Mouse (Mus musculus) spleen, postnatal 14 days (tissue): ENCODE results near the gene Smim13.
A peak's percentile ranks its signal among the peaks of the same experiment; 100 is the strongest.
"Not testable (repeated sequence)": the region's sequence is repeated elsewhere in the genome, so short reads cannot be mapped to it uniquely, and the experiment has no call there.

Experiments
- DNase-seq, 2 experiments: peaks; one replicate each; pipeline ENCODE4 v3.0.0; 2021 to 2022; ENCODE audit warnings: low spot score in 2 of 2

The Smim13 gene

DNA sequence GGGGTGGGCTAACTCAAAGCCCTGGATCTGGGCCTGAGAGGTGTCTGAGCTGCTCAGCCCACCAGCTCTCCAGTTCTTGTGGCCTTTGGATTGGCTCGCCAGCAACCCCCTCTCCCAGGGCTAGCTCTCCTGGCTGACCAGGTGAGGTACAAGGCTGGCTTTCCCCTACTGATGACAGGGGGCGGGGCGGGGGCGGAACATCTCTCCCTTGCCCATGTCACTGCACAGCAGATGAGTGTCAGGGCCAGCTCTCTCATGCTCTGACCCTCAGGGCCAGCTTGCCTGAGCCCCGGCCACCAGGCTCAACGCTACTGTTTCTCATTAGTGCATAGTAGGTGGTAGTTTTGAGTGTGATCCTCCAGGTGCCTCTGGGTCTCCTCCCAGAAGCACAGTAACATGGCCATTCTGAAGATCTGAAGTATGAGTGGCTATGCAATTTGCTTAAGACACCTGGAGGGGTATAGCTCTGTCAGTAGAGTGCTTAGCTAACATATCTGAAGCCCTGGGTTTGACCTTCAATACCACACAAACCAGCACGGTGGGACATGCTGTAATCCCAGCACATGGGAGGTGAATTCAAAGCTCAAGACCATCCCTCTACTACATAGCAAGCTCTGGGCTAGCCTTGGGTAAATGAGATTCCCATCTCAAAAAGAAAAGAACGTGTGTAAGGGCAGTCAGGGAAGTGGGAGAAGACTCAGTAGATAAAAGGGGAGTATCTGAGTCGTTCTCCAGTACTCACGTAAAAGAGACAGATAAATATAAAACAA lies 11.4 kb upstream of the Smim13 start:
- no peak for DNase-seq

DNA sequence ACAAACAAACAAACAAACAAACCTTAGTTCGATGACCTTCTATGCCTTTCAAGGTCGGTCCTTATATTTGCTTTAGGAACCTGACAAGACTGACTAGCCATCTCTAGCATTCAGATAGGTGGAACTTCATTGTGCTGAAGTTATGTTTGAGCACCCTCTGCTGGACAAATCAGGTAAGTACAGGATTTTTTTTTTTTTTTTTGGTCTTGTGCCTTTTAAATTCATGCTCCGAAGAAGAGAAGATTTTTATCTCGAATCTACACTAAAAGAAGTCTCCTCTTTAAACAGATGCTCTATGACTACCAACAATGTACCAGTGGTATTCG lies 10.9 kb upstream of the Smim13 start:
- no peak for DNase-seq

DNA sequence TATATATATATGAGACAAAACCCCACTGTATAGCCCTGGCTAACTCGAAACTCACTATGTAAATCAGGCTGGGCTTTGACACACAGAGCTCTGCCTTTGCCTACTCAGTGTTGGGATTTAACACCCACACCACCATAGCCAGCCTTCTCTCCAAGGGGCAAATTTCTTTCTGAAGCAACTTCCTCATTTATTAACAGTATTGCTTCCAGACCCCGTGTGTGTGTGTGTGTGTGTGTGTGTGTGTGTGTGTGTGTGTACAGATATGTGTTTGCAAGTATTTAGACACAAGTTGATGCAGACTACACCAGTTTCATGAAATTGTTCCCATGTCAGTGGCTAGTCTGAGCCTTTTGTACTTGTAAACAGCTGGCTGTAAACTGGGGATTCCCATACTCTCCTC lies 8.1 kb upstream of the Smim13 start:
- no peak for DNase-seq

DNA sequence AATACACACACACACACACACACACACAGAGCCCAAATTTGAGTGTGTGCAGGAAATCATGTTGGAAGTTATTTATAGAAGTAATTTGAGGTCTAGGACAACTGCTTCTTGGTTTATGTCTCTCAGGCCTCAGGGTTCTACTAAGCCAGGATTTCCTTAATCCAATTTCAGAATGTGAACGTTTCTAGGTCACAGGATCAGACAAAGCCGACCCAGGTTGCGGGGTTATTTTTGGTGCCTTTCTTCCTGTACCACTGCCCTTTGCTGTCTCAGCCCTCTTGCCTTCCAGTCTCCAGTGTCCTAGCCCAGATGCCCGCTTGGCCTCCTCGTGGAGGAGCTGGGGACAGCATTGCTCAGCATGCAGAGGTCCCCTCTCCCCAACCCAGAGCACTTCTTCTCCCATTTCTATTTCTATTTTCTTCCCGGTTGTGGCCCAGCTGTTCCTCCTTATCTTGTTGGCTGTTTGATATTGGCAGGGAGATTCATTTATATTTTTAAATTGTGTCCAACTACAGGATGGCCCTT lies 5.3 kb upstream of the Smim13 start:
- DNase-seq = no peak

DNA sequence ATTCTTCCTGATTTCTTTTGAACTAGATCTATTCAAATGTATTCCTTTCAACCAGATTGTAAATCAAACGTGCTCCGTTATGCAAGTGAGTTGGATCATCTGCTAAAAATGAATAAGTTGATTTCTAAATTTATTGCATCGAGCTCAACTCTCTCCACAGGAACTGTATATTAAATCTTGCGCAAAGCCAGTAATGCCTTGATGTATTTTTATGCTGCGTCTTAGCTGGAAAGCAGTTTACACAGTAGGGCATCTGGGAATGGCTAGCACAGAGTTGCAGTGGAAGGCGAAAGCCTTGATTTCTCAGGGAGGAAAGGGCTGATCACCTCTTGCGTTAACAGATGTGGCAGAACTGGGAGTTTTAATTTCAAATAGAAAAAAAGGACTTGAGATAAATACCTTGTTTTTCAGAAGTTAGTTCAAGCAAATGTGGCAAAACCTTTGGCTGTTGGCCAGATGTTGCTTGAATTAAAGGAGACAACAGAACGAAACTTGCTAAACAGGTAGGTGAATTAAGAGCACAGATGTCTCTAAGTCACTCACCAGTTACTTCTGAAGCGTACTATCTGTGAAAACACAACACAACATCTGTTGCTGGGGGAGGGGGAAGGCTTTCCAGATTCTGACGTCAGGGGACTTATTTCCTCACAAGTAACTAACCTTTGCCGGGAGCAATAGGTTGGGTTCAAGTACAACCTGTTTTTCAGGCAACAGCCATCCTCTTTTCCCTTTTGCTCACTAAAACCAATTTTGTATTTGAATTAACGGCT lies 708 bp upstream of the Smim13 start:
- peak in 1 of 2 experiments; percentile 12 for DNase-seq

DNA sequence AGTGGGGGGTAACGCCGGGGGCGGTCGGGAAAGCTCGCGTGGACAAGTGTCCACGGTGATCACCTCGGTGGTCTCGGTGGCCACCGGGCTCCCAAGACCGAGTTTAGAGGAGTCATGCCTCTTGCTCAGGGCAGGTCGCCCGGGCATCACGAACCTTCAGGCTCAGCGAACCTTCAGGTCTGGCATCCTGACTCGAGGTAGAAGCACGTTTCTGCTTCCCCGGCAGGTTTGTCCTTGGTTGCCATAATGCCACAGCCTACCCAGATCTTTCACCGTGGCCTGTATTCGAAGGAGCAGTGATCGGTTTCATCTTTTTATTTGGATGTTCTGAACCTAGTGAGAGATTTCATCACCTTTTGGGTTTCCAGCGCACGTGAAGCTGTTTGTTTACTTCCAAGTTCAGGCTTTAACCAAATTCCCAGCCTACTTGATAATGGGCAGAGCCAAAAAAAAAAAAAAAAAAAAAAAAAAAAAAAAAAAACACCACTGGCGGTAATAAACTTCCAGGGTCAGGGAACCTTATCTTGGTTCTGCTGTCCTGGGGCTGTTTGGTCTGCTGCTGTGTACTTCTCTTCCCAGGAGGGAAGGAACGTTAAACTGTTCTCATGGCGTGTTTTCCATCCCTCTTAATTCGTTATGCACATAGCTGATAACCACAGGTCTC lies 806 bp downstream of the Smim13 start:
- peak in 1 of 2 experiments; percentile 9 for DNase-seq

DNA sequence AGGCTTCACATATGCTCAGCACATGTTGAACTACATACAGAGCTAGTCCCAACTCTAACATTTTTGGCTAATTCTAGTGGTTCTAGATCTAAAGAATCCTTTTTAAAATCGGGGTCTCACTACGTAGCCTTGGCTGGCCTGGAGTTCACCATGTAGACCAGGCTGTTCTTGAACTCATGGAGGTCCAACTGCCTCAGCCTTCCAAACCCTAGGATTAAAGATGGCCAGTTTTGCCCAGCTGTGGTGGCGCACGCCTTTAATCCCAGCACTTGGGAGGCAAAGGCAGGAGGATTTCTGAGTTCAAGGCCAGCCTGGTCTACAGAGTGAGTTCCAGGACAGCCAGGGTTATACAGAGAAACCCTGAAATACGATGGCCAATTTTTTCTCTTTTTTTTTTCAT lies 1.6 kb downstream of the Smim13 start:
- DNase-seq = not testable (repeated sequence)

DNA sequence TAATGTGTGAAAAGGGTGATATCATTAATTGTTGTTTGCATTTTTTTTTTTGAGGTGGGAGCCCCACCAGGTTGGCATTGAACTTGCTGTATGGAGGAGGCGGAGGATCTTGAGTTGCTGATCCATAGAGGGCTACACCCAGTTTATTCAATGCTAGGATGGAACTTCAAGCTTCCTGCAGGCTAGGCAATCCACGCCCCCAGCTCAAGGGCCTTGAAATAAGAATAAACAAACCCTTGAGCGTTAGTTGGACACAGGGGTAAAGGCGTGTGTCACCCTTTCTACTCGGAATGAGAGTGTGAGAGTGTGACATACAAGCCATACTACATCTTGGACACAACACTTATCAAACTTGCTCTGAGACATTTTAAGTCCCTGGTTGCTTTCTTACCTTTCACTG lies 2.0 kb downstream of the Smim13 start:
- no peak for DNase-seq

DNA sequence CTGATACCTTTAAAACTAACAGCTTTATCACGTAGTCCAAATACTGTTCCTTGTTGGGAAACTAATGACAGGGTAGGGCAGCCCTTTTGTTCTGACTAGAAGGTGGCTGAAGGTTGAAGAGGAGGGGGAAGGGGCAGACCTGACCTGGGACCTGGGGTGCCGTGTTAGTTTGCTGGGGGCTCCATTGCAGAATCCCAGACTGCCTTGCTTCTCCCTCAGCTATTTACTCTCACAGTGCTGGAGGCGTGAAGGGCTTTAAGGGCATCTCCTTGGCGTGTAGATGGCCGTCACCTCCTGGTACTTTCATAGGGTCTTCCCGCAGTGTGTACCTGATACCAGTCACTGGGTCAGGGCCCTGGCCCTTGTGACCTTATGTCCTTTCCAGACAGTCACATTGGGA lies 2.5 kb downstream of the Smim13 start:
- no peak for DNase-seq

DNA sequence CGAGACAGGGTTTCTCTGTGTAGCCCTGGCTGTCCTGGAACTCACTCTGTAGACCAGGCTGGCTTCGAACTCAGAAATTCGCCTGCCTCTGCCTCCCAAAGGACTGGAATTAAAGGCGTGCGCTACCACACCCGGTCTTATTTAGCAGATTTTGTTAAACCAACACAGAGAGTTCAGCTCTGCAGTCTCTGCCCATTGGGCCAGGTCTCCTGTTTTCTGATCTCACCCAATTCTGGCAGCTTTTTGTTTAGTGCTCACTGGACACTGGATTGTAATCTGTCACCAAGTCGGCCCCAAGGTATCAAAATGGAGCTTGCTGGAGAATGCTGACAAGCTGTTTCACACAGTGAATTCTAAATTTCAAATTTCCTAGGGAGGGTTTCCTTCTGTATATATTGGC lies 3.1 kb downstream of the Smim13 start:
- DNase-seq = no peak

DNA sequence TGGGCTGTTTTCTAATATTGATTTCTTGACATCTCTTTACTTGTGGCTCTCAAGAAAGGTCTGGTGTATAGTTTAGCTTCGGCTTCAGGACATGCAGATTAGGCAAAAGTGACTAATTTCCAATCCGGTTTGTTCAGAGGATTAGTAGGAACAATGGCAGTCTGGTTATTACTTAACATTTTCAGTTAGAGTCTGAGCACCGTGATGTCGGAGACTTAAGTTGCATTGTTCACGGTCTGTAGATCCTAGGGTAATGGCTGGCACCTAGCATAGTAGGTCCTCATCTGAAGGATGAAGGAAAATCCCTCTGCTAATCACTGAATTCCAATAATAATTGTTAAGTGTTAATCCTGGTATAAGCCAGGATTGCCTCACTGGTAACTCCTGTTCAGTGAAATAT lies 6.5 kb downstream of the Smim13 start:
- DNase-seq = no peak

DNA sequence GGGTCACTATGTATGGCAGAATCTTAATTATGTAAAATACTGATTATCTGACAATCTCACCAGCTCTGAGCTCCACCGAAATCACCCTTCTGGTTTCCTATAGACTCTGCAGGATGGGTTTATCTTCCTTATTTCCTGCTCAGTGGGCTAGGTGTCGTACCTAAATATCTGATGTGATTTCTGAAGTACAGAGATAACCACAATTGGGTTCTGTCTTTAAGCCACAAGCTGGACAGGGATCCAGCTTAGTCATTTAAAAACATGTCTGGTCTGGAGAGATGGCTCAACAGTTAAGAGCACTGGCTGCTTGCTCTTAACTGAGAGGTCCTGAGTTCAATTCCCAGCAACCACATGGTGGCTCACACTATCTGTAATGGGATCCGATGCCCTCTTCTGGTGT lies 7.3 kb downstream of the Smim13 start:
- no peak for DNase-seq

DNA sequence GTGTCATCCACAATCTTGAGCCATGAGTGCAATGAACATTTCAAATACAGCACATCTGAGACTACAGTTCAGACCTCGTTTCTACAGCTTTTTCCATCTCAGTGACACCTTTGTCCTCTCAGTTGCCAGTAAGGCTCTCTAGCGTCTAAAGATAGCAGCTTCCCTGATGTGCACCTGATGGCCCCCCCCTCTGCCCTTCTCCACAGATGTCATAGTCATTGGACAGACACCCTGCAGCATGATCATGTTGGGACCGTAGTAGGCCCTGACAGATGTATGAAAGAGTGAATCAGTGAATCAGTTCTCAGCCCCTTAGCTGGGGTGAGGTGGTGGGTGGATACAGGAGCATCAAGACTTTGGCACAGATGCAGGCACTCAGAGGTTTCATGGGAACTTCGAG lies 8.2 kb downstream of the Smim13 start:
- DNase-seq = no peak

DNA sequence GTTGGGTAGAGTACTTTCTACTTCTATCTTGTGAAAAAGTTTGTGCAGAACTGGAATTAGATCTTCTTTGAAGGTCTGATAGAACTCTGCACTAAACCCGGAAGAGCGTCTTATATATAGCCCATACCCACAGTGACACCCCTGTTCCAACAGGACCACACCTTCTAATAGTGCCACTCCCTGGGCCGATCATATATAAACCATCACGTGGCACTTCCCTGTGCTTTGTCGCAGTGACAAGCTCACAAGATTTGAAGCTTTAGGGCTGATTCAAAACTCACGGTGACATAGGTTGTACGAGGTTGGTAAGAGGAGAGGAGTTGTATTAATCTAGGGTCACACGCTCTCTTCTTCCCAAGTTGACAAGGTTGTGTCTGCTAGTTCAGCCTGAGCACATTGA lies 12.0 kb downstream of the Smim13 start:
- DNase-seq = not testable (repeated sequence)

DNA sequence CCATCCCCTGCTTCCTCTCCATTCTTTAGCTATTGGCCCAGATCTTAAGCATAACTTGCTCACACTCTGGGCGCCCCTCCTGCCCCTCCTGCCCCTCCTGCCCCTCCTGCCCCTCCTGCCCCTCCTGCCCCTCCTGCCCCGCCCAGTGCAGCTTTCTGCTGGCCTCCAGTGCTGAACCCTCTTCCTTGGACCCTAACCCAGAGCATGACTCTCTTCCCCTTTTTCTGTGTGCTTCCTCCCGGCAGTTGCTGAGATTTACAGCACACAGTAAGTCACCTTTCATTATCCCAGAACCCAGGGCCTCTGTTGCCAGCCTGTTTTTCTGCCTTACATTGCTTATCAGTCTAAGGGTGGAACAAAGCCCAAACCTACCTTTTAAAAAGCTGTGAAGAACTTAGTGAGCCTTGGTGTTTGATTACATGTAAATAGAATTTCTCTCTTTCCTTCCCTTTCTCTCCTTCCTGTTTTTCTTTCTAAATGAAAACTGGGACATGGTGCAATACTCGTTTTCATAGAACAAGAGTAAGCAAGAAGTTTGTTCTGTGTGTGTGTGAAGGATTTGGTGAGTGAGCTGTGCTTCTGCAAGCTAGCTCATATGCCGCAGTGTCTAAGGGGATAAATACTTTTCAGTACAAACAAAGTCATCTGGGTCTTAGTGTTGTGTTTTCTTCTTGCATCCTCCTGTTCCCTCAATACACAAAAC lies 13.8 kb downstream of the Smim13 start:
- DNase-seq = no peak

DNA sequence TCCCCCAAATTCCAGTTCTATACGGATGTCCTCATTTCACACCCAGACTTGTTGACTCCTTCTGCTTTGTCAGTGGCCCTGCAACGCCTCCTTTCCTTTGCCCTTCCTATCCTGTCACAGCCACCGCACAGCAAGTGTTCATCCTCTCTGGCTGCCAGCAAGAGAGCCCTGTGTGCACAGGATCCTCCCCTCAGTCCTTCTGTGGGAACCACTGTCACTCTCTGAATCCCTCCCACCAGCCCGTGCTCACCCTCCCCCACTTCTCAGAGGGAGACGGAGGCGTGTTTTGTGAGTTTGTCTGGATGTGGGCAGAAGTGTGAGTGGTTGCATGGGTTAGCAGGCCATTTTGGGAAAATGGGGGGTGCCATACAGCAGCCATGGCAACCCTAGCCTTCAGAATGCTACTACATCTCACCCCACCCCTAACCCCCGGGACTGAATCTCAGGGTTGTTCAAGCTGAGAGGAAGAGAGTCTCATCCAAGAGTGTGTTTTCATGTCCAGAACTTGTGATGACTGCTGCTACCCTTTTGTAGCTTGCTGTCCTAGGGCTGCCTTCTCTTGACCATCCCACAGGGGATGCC lies 18.3 kb downstream of the Smim13 start:
- DNase-seq = no peak

DNA sequence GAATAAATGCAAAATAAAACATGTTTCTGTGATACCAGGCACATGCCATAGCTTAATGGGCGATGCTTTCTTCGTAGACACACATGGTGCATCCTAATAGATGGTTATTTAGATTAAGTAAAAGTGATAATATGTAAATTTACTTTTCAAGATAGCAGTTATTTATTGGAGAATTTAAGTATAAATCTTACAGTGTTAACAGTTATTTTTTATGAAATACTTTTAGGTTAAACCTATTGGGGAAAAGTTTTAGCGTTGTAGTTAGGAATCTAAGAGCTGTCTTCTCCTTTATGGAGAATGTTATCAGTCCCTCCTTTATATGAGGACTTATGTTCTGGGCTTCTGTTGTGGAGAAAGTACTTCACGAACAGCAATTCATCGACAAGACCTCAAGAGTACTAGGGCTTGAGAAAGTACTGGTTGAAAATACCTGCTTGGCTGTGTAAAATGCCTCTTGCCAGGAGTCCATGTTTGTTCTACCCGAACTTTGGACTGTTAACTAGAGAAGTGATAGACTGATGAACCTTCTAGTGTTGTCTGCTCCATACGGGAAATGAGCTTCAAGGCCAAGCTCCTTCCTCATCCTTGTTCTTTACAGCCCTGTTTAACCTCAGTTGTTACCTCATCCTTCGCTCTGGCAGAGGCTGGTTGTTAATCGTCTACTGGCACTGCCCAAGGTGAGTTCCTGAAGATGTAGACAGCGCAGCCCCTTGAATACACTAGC lies 24.4 kb downstream of the Smim13 start, which contains the start of gene Gm17364:
Gene Gm17364 (minus strand): TSS at position 51 of the 724 bp plus-strand sequence.
- no peak for DNase-seq

DNA sequence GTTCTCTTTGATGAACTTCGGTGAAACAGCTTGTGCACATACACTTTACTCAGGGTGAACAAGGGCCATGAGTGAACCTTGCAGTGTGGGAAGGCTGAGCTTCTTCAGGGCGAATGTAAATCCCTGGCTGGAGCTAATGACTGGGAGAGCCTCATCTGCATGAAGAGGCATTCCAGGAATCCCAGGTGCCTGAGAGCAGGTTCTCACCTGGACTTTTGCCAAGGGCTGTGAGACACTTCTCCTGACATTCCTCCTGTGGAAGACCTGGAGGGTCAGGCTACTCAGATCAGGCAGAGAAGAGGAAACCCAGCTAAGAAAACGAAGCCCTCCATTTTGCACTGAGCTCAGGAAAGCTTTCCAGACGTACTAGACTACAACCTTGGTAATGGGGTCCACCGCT lies 31.1 kb downstream of the Smim13 start:
- DNase-seq = no peak

DNA sequence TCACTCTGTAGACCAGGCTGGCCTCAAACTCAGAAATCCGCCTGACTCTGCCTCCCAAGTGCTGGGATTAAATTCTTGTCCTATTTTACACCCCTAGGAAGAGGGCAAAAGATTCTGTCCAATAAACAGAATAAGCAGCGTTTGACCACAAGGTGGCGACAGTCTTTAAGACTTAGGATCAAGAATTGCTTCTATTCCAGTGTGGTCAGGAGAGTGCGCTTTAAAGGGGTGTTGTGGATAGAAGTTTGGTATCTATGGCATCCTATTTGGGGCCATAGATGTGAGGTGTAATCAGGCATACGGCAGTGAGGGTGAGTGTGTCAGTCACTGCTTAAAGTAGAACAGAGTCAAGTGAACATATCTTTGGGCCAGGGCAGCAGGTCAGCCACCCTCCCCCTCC lies 33.6 kb downstream of the Smim13 start:
- DNase-seq = peak; percentile 11 to 59

DNA sequence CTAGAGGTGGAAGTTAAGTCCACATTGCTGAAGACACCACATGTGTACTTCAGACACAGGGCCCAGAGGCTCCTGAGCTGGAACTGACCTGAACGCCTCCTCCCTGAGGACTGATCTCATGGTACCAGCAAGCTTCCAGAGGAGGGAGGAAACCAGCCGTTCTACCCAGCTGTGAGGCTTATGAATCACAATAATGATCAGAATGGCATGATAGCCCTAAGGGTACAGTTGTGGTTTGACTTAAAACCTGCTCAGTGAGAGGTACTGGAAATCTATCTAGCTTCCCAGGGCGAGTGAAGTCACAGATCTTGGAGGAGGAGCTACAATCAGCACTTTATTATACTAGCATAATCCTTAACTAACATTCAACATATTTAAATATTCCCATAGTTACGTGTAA lies 35.8 kb downstream of the Smim13 start:
- no peak for DNase-seq

DNA sequence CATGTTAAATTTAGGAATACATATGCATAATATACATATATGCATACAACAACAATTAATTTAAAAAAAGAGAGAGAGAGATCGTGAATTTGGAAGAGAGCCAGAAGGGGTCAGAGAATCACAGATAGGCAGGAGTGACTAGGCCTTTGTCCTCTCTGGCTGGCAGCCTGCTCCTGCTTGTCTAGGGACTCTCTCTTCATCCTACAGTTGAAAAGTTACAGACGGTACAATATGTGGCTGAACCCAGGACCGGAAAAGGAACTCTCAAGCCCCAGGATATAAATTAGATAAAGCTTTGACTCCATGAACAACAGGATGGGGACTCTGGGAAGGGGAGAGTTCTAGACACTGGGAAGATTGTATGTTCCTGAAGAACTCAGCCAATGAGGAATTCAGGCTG lies 36.6 kb downstream of the Smim13 start:
- no peak for DNase-seq
